Mouse (Mus musculus) kidney, adult 2 months (tissue): ENCODE results near the gene Dcst2.

ENCODE experiments used
- CTCF ChIP-seq: fragments of 200-500 bp; conservative IDR thresholded peaks from 2 replicates; pipeline ENCODE4 v1.5.1; 2011; ENCODE audit warnings: low read depth, mild to moderate bottlenecking, control low read depth, low read length, moderate library complexity, mixed read lengths; ENCODE audit not compliant: insufficient read depth, insufficient read length
- POLR2A ChIP-seq: fragments of 200-500 bp; IDR thresholded peaks from one replicate; pipeline ENCODE4 v1.6.1; 2011; ENCODE audit warnings: low read depth, low read length, control low read depth

DNA sequence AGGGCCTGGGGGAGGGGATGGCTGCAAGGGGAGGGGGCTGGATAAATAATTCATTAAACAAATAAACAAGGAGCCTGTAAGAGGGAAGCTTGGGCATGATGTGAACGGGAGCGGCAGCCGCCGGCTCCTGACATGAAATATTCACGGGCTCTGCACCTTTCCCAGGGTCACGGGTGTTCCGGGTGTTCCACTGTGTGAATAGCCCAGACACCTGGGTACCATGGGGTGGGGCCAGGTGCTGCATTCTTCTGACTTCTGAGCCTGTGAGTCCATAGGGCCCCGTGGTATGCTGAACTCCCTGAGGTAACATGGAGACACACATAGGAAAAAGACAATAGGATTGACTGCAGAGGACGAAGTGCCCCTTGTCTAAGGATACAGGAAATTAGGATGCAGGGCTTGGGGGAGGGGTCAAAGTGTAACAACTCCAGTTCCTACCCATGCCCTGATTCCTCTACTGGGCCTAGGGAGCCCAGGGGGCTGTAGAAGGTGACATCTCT, 34.4 kb upstream of the Dcst2 start:
- TF ChIP-seq POLR2A (no peak), CTCF (no peak)
